Mouse (Mus musculus) 3134 (cell line): ENCODE data around the gene Gm10100.
"Not testable (repeated sequence)": the region's sequence is repeated elsewhere in the genome, so short reads cannot be mapped to it uniquely, and the experiment has no call there.

Experiments
- DNase-seq: peaks from one replicate; pipeline ENCODE4 v3.0.0-alpha.2; 2011; ENCODE audit warnings: low spot score; ENCODE audit not compliant: insufficient read length; ENCODE audit errors: extremely low read depth

Gm10100 gene

DNA sequence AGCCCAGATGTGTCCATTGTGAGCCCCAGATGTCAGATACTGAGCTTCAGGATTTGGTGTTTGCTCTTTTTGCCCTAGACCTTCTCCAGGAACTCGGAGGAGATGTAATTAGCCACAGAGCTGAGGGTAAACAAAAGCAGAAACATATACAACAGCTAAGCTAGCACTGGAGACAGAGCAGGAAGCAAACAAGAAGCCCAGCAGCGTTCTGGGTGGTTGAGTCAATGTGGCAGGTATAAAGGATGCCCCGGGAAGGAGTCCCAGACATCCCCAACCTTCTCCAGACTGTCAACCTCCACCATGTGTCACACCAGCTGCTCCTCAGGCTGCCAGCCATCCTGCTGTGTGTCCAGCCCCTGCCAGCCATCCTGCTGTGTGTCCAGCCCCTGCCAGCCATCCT lies at the start of gene Gm10100:
Gm10100 (plus strand) TSS at position 301 of the 400 bp plus-strand sequence.
- no peak for DNase-seq

DNA sequence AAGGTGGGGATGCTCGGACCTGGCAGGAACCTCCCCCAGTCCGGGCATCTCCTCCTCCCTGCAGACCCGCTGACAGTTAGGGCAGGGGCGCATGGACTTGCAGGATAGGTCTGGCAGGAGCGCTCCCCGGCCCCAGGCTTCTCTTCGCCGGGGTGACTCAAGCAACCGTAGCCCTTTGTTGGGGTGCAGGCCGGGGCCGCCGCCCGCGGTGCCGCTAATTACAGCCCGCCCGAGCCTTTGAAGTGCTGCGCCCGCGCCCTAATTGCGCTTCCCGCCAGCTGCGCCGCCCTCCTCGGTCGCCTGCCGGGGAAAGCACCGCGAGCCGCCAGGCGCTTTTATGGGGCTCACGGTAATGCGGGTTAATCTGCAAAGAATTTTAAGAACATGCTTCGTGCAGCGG lies 48.7 kb upstream of the Gm10100 start:
- no peak for DNase-seq

DNA sequence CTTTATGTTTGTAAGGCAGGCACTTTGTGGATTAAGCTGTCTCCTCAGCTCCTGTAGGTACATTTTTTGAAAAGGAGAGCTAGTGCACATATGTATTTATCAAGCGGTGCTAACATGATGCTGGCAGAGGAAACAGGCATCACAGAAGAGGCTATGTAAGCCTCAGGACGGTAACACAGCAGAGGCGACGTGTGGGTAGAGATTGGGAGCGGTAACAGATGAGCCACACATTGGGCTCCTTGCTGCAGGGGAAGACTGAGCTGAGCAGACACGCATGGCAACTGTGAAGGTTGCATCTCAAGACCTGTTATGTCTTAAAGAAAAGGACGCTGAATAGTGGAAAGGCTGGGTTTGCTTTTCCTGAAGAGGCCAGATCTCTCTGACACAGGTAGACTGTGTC lies 43.3 kb upstream of the Gm10100 start:
- DNase-seq, result no peak

DNA sequence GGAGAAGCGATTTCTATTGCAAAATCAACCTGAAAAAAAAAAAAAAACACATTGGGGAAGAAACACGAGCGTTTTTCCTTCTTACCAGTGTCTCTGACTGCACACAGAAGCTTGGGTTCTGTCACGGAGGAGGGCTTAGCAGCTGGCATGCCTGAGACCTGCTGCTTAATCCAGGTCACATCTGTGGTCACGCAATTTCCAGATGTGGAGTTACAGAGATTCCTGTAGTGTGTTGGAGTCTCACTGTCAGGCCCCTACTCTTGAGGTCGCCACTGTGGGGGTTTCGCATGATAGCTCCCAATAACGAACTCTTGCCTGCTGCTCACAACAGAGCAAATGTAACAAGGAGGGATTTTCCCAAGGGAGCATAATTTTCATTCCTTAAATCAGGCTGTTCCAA lies 42.1 kb upstream of the Gm10100 start:
- DNase-seq, result no peak

DNA sequence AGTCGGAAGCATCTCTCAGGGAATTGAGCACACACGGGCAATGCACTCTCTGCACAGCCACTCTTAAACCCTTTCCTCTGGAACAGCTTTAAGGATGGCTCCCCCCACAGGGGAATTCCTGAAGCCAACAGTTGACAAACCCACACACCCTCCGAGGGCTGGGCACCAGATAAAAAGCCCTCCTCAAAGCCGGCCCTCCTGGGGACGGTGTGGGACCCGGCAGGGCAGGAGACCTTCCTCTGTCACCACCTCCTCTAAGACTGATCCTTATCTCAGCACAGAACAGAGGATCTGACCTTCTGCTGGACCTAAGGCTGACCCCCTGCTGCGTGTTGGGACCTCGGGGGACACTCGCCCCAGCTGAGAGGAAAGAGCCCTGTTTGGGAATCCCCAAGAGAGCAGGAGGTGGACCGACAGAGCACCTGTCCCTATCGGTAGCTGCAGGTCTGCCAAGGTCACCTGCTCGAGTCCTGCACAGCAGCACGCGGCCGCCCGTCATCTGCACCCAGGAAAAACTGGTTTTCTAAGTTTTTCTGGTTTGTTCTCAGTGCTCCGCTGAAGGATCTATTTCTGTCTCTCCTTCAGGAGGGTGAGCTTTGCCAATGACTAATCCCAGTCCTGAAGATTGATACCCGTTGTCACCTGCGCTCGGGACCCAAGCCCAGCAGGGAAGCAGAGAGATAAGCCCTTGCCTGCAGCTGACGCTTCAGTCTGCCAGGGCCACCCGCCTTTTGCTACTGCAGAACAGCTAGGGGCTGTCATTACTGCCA lies 40.2 kb upstream of the Gm10100 start, which contains the start of gene Tspear:
Tspear (plus strand) TSS at position 675 of the 770 bp plus-strand sequence.
- DNase-seq, result no peak

DNA sequence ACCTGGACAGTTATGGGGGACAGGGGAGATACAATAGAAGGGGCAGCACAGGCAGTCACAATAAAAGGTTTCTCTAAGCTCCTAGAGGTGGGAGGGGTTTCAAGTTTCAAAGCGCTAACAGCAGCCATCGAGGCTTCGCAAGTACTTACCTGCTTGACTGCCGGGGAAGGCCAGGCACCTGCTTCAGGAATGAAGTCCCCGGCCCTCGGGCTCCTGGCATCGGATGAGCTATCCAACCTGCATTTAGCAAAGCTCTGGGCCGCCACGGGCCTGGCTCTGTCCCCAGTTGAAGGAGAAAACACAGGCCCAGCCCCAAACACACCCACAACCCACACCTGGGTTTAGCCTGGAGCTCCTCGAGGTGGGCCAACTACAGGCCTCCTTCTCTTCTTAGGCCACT lies 39.3 kb upstream of the Gm10100 start:
- no peak for DNase-seq

DNA sequence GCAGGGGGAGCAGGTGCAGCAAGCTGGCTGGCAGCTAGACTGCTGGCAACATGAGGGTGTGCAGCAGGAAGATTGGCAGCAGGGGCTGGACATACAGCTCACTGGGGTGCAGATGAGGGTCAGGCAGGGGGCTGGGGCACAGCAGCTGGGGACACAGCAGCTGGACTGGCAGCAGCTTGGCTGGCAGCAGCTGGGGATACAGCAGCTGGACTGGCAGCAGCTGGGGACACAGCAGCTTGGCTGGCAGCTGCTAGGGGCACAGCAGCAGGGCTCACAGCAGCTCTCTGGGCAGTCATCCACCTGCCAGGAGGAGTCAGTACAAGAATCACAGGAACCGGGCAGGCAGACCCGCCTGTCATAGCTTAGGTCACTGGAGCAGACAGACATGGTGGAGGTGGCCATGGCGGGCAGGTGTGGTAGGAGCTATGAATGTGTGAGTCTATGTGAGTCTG lies 35.9 kb upstream of the Gm10100 start, which contains the start of gene Gm19402:
Gm19402 (minus strand) TSS at position 402 of the 452 bp plus-strand sequence.
- DNase-seq, result not testable (repeated sequence)

DNA sequence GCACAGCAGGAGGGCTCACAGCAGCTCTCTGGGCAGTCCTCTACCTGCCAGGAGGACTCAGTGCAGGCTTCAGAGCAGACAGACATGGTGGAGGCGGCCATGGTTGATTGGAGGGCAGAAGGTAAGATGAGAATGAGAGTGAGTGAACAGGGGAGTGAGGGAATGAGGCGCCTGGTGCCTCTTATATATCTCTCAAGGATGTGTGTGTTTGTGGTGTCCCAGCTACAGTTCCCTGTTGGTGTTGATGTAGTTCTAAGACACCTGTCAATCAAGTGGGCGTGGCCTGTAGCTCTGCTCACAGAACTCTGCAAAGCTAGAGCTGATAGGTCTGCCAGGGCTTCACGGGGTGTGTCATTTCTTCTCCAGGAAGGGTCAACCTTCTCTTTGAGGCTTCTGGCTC lies 29.2 kb upstream of the Gm10100 start, which contains the start of gene Gm9508:
Gm9508 (minus strand) TSS at position 101 of the 400 bp plus-strand sequence.
- DNase-seq, result no peak

DNA sequence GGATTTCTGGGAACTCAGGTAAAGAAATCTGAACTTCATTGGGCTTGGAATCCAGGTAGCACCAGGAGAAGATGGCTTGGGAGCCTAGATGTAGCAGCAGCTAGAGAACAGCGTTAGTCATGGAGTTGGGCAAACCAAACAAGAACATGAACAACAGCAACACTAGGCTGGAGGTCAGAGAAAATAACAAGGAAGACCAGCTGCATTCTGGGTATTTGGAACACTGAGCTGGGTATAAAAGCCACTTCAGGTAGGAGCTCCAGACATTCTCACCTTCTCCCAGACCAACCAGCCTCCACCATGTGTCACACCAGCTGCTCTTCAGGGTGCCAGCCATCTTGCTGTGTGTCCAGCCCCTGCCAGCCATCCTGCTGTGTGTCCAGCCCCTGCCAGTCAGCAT lies 20.0 kb upstream of the Gm10100 start, which contains the start of gene Gm10272:
Gm10272 (plus strand) TSS at position 301 of the 400 bp plus-strand sequence.
- DNase-seq, result no peak

DNA sequence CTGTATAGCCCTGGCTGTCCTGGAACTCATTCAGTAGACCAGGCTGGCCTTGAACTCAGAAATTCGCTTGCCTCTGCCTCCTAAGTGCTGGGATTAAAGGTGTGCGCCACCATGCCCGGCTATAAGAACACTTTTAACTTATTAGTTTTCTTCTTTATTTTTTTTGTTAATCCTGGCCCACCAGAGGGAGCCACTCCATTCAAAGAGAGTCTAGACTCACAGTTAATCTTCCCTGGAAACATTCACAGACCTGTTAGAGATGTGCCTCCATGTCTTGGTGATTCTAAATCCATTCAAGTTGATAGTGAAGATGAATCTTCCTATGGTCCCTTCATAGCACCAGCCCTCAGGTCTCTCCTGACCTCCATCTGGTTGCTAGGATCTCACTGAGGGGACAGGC lies 16.5 kb upstream of the Gm10100 start:
- DNase-seq, result no peak

DNA sequence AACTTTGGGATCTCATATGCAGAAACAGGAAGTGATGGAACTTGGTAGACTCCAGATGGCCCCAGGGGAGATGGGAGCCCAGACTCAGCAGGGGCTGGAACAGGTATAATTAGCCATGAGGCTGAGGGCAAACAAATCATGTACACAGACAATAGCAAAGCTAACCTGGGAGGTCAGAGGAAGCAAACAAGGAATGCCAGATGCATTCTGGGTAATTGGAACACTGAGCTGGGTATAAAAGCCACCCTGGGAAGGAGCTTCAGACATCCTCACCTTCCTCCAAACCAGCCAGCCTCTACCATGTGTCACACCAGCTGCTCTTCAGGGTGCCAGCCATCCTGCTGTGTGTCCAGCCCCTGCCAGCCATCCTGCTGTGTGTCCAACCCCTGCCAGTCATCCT lies 15.1 kb upstream of the Gm10100 start, which contains the start of gene Gm10024:
Gm10024 (plus strand) TSS at position 301 of the 400 bp plus-strand sequence.
- not testable (repeated sequence) for DNase-seq

DNA sequence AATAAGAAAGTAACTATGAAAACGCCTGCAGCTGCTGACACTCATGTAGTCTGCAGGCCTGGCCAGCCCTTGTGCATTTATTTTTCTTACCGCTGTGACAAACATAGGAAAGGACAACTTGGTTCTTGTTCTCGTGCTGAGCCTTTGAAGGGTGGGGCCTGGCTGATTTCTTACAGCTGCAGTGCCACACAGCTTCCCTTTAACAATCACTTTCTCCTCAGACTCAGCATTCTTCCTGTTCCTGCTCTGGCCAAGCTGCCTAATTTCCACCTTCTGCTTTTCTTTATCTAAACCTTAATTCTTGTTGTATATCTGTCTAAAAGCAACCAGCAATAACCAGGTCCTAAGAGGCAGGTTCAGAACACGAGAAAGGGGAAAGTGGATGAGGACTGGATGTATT lies 12.6 kb upstream of the Gm10100 start:
- no peak for DNase-seq

DNA sequence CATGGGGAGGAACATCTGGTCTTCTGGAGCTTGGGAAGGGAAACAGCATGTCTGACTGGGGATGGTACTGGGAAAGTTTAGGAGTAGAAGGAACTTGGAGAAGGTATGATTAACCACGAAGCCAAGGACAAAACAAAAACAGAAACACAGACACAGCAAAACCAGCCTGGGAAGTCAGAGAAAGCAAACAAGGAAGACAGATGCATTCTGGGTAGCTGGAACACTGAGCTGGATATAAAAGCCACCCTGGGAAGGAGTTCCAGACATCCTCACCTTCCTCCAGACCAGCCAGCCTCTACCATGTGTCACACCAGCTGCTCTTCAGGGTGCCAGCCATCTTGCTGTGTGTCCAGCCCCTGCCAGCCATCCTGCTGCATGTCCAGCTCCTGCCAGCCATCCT lies 10.8 kb upstream of the Gm10100 start, which contains the start of gene Gm10142:
Gm10142 (plus strand) TSS at position 301 of the 400 bp plus-strand sequence.
- DNase-seq, result no peak

DNA sequence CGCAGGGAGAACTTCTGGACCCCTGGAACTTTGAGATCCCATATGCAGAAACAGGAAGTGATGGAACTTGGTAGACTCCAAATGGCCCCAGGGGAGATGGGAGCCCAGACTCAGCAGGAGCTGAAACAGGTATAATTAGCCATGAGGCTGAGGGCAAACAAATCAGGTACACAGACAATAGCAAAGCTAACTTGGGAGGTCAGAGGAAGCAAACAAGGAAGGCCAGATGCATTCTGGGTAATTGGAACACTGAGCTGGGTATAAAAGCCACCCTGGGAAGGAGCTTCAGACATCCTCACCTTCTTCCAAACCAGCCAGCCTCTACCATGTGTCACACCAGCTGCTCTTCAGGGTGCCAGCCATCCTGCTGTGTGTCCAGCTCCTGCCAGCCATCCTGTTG lies 6.0 kb upstream of the Gm10100 start, which contains the start of gene Krtap12-1:
Krtap12-1 (plus strand) TSS at position 301 of the 400 bp plus-strand sequence.
- DNase-seq, result not testable (repeated sequence)

DNA sequence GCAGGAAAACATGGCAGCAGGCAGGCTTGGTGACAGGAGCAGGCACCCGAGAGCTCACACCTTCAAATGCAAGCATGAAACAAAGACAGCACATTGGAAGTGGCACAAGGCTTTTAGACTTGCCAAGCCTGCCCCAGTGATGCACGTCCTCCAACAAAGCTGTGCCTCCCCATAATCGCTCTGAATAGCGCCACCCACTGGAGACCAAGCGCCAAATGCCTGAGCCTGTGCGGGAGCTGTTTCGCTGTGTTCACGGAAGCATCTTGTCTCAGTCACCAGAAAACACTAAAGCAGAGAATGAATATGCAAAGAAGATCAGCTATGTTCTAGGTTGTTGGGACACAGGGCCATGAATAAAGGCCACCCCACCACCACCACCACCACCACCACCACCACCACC lies 1.4 kb upstream of the Gm10100 start:
- no peak for DNase-seq

DNA sequence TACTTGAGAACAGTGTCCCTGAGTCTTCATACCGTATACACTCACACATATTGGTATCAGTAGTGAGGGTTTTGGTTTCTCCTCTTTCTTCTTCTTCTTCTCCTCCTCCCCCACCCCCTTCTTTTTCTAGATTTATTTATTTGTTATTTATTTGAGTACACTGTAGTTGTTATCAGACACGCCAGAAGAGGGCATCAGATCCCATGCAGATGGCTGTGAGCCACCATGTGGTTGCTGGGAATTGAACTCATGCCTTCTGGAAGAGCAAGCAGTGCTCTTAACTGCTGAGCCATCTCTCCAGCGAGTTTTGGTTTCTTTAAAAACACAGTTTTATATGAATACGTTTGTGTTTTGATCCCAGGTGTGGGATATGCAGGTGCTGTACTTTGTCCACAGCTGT lies 2.0 kb downstream of the Gm10100 start:
- no peak for DNase-seq

DNA sequence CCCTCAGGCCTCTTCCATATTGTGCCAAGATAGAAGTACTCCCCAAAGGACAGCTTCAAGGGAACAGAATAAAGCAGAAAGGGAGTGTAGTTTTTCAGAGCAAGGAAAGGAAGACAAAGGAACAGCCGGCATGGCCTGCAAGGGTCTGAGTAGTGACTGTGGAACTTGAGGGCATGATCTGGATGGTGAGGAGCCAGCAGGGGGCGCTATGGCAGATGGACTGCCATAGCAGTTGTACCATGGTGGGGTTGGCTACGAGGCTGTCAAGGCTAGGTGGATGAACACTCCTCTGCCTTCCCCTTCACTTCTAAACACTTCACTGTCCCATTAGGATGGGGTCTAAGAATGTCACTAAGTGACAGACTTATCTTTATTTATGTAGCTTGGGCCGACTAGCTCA lies 3.0 kb downstream of the Gm10100 start:
- no peak for DNase-seq

DNA sequence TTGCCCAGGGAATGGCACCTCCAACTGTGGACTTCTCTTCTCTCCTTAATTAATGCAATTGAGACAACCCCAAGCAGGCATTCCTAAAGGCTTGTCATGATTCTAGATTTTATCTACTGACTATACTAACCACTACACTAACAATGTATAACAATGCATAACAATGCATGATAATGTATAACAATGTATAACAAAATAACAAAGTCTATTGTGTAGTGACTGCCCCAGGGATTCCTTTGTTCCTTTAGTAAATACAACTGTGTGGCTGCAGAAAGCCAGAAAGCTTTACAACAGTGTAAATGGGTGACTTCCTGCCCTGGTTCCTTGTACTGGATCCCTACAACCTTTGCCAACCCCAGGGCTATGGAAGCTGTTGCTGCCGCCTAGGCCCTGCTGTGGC lies 9.6 kb downstream of the Gm10100 start:
- DNase-seq, result no peak

DNA sequence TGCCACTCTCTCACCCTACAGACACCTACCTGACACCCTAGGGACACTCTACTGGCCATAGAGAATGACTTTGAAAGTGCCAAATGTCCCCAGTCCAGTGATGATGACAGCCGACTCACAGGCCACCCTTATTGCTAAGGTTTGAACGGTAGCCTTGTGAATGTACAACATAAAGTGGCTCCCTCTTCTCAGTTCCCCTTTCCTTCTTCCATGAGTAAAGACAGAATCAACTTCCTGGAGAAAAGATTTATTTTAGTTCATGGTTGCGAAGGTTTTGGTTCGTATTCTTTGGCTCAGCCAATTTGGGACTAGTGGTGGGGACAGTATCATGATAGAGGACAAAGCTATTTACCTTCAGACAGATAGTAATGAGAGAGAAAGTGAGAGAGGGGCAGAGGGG lies 12.6 kb downstream of the Gm10100 start:
- DNase-seq, result no peak

DNA sequence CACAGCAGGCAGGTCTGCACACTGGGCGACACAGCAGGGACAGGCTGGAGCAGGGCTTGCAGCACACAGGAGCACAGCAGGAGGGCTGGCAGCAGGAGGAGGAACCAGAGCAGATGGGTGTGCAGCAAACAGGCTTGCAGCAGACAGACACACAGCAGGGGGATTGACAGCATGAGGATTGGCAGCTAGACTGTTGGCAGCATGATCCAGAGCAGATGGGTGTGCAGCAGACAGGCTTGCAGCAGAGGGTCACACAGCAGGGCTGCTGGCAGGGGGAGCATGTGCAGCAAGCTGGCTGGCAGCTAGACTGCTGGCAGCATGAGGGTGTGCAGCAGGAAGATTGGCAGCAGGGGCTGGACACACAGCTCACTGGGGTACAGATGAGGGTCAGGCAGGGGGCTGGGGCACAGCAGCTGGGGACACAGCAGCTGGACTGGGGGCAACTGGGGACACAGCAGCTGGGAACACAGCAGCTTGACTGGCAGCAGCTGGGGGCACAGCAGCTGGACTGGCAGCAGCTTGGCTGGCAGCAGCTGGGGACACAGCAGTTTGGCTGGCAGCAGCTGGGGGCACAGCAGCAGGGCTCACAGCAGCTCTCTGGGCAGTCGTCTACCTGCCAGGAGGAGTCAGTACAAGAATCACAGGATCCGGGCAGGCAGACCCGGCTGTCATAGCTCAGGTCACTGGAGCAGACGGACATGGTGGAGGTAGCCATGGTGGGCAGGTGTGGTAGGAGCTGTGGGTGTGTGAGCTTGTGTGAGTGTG lies 15.8 kb downstream of the Gm10100 start, which contains the start of gene Gm18596:
Gm18596 (minus strand) TSS at position 715 of the 765 bp plus-strand sequence.
- not testable (repeated sequence) for DNase-seq

DNA sequence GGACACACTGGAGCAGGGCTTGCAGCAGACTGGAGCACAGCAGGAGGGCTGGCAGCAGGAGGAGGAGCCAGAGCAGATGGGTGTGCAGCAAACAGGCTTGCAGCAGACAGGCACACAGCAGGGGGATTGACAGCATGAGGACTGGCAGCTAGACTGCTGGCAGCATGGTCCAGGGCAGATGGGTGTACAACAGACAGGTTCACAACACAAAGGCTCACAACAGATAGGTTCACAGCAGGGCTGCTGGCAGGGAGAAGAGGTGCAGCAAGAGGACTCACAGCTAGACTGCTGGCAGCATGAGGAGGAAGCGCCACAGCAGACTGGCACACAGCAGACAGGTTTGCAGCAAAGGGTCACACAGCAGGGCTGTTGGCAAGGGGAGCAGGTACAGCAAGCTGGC lies 24.4 kb downstream of the Gm10100 start:
- DNase-seq, result not testable (repeated sequence)
